Mouse (Mus musculus) MEL-GATA-1-ER (cell line): Measurements from ENCODE around the gene Gm37240.
A peak's percentile ranks its signal among the peaks of the same experiment; 100 is the strongest.
"Not testable (repeated sequence)": the region's sequence is repeated elsewhere in the genome, so short reads cannot be mapped to it uniquely, and the experiment has no call there.

ENCODE experiments used
- DNase-seq: peaks from one replicate; pipeline ENCODE4 v3.0.0-alpha.2; 2012; ENCODE audit warnings: low read depth; ENCODE audit errors: extremely low read depth

Gene Gm37240

DNA sequence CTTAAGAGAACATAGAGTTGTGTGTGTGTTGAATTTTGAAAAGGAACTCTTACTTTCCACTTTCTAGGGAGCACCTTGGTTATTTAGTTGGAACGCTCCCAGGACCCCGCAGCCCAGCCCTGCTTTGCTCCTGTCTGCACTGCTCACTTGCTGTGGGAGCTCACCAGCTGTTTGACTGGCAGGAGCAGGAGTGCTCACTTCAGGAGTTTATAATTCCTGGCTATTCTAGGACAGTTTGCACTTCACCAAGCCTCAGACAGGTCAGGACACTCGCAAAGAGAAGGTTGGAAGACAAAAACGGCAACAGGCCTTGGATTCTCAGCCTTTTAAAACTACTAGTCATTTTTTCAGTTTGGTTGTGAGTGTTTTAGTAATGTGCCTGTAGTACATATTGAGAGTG lies 962.1 kb downstream of the Gm37240 start:
- no peak for DNase-seq

GRCm38 (mm10) chr3:84923670-84924069 lies 963.6 kb downstream of the Gm37240 start:
- DNase-seq: no peak

GRCm38 (mm10) chr3:84923256-84923655 lies 964.1 kb downstream of the Gm37240 start:
- no peak for DNase-seq

GRCm38 (mm10) chr3:84921704-84922420 lies 965.5 kb downstream of the Gm37240 start:
- peak; percentile 30 for DNase-seq

- DNase-seq: peak; percentile 47
These were observed 969.2 kb downstream of the Gm37240 start for GRCm38 (mm10) chr3:84917903-84918679.

- no peak for DNase-seq
These were observed 973.0 kb downstream of the Gm37240 start for GRCm38 (mm10) chr3:84914284-84914683.

GRCm38 (mm10) chr3:84906528-84906927 lies 980.8 kb downstream of the Gm37240 start:
- peak; percentile 61 for DNase-seq

DNA sequence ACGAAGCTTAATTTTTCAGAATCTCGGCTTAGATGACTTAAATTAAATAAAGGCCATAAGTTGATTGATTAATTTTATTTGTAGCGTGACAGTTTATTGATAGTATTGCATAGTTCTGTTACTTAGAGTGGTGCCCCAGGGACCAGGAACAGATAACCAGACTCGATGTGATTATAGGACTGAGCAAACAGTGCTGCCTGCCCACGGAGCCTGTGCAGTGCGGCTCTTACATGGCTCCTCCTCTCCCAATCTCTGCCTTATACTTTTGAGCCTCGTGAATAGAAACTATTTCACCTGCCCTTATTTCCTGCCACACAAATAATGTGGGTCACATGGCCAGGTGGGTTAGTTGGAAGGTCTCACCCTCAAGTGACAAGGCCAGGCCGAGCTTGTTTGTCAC lies 989.4 kb downstream of the Gm37240 start:
- no peak for DNase-seq

DNA sequence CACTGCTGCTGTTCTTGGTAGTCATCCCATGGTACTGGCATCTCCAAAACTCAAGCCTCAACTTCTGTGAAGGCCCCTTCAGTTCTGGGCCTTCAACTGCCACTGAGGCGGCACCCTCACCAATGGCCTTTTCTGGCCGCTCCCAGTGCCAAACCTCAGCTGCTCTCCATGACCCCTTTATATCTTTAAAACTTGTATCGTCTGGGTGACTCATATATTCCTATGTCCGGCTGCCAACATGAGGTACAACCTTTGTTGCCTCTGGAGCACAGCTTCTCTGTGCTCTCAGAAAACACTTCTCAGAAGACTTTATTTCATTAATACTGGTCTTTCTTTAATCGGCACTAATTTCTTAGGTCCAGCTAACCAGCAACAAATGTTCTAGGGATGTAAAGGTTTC lies 996.3 kb downstream of the Gm37240 start:
- DNase-seq: no peak

- no peak for DNase-seq
These were observed 997.7 kb downstream of the Gm37240 start for GRCm38 (mm10) chr3:84889648-84890047.

DNA sequence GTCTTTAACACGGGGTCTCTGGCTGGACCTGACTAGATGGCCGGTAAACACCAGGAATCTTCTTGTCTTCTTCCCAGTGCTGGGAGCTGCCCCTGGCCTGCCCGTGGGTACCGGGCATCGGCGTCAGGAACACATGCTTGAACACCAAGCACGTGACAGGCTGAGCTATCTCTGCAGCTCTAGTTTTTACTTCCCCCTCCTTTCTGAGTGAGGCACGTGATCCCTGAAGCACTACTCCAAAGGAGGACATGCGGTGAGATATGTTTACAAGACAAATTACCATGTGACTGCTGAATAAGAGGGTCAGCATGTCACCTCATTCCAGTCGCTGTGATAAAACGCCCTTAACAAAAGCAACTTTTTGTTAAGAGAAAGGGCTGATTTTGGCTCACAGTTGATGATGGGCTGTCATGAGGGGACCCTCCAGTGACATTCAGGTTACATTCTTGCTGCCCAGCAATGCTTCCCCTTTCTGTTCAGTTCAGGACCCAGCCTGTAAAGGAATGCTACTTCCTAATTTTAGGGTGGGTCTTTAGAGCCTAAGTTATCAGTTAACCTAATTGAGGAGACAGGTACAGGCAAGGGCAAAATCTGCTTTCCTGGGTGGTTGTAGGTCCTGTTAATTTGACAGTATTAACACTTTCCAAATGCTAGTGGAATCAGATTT lies 1003.4 kb downstream of the Gm37240 start:
- peak; percentile 87 for DNase-seq

DNA sequence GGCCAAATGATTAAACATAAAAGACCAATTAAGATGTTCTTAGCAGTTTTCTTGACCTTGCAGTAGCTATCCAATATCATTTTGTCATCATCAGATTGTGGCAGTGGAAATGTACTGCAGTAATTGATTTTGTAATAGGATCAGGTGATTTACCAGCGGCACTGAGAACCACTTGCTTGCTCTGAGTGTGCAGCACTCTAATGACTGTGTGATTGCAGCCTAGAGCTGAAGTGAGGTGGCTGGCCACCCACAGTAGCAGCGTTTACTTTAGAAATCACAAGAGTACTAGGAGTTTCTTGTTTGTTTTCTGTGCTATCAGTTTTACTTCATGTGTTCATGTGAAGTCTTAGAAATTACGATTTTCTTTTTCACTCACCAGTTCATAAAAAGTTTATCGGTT lies 1011.1 kb downstream of the Gm37240 start:
- DNase-seq: no peak

DNA sequence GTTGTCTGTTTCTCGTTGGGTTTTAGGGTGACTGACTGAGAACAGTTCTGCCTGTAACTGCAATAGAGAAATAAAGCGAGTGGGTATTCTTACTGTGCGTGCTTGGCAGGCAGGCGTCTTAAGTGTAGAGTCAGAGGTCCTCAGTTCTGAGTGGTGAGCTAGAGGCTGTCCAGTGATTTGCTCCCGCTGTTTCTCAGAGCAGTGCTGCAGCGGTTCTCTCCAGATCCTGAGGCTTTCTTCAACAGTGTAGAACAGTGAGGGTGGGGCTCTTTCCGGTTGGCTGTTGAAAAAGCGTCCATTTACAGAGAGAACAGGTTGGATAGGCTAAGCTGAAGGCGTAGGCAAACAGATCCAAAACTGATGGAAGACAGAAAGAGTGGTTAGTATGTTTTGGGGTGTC lies 1012.0 kb downstream of the Gm37240 start:
- DNase-seq: no peak

DNA sequence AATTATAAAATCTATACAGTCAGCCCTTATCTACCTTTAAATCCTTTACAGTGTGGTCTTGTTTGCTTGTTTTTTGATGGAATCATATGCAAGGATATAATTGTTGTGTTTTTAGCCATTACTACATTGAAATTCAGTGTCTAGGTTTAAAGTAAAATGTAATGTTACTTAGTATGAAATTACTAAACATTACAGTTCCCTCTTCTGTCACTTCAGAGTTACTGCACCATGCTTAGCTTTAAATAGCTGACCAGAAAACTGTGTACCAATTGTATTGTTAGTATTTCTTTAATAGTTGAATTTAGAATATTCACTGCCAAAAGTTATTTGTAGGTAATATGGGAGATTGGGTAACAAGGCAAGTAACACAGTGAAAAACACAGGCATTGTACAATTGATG lies 1017.2 kb downstream of the Gm37240 start:
- no peak for DNase-seq

DNA sequence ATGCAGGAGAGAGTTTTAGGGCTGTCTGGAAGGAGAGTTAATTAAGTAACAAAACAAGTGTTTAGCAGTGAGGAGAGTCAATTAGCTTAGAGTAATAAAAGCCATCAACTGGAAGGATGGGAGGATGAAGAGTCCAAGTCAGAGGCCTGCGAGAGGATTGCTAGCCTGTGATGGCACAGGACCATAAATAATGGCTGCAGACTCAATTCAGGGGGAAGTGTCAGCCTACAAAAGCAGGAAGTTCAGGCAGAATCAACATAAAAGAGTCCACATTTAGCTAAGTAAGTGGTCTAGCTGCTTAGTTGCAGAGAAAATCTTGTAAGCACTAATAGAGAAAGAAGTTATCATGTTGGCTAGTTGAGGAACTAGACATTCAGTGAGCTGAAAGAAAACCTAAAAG lies 1019.3 kb downstream of the Gm37240 start:
- peak; percentile 46 for DNase-seq

DNA sequence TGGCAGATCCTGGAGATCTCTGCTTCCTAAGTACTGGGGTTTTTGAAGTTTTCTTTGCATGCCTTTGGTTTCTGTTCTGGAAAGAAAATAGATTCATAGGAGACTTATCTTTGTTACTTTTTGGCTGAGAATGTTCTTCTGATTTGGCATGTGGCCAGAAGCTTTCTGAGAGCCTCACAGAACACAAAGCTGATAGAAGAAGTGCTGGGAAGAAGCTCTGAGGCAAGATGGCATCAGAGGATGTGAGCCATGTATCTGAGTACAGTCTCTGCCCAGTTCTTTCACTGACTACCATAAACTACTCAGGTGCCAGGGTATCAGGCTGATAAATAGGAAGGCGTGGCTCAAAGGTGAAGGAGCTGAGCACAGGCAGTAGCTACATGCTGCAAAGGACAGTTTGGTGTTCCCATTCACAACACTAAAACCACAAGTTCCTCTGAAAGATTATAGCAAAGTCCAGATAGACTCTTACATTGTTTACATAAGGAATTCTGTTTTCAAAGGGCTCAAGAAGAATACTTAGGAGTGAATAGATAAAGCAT lies 1019.8 kb downstream of the Gm37240 start:
- peak; percentile 42 for DNase-seq

DNA sequence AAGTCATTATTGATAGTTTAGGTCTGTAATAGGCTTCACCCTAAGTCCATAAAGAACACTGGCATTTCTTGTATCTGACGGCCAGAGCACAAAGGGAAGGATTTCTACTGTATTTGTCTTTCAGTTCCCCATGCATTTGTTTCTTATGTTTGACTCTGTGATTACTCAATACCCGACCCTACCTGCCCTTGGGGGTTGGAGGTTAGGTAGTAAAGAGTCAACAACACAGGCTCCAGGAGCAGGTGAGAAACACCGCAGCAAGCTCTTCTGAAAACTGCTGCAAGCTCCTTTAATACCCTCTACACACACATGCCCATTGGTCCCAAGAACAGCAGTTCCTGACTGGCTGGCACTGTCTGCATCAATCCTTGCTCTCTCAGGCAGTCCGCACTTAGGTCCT lies 1020.5 kb downstream of the Gm37240 start:
- no peak for DNase-seq

DNA sequence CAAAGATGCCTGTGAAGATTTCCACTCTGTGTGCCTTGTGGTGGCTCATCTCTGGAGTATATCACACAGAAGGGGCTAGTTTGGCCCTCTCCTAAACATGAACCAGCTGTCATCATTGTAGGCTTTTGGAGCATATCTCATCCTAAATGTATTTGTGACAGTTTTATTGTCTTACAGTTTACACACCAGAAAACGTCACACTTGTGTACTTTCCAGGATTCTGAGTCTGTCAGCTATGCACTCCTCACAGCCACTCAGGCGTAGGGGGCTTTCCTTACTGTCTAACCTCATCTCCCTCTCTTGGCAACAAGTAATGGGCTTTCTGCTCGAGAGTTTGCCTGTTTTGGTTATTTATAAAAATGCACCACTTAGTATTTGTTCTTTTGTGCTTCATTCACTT lies 1021.6 kb downstream of the Gm37240 start:
- DNase-seq: no peak

DNA sequence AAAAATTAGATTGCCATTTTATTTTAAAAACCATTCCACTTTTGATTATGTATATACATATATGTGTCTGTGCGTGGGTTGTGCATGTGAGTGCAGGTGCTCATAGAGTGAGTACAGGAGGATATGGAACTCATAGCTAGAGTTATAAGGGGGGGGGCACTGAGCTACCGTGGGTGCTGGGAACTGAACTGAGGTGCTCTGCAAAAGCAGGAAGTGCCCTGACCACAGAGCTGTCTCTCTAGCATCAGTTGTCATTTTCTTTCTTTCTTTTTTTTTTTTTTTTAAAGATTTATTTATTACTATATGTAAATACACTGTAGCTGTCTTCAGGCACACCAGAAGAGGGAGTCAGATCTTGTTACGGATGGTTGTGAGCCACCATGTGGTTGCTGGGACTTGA lies 1025.5 kb downstream of the Gm37240 start:
- DNase-seq: not testable (repeated sequence)

- no peak for DNase-seq
These were observed 1026.6 kb downstream of the Gm37240 start for GRCm38 (mm10) chr3:84860669-84861068.

- peak; percentile 91 for DNase-seq
These were observed 1032.9 kb downstream of the Gm37240 start for GRCm38 (mm10) chr3:84854440-84854839.

DNA sequence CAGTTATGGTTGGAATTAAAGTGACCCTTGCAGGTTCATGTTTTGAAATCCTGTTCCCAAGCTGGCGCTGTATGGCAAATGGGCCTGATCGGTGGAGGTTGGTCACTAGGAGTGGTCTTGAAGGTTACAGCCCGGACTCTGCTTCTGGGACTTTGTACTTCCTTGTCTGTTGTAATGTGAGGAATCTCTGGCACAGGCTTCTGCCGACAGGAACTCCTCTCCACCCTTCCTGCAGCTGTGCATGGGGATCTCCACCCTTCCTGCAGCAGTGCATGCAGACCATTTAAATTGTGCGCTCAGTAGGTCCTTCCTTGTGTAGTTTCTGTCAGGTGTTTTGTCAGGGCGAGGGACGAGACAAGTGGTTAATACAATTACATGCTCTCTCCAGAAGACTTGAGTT lies 1034.4 kb downstream of the Gm37240 start:
- no peak for DNase-seq
